Mouse (Mus musculus): ENCODE results near the gene Lrig2.
"Not testable (repeated sequence)": the region's sequence is repeated elsewhere in the genome, so short reads cannot be mapped to it uniquely, and the experiment has no call there.

The Lrig2 gene

GRCm38 (mm10) chr3:104432651-104433050 is 79.1 kb downstream of the Lrig2 start:
- DNase-seq (ENCODE audit: low spot score in 2 of 2): no peak

- no peak for DNase-seq (ENCODE audit: low spot score in 2 of 2)
Observed at GRCm38 (mm10) chr3:104431848-104432159, 79.9 kb downstream of the Lrig2 start.

DNA sequence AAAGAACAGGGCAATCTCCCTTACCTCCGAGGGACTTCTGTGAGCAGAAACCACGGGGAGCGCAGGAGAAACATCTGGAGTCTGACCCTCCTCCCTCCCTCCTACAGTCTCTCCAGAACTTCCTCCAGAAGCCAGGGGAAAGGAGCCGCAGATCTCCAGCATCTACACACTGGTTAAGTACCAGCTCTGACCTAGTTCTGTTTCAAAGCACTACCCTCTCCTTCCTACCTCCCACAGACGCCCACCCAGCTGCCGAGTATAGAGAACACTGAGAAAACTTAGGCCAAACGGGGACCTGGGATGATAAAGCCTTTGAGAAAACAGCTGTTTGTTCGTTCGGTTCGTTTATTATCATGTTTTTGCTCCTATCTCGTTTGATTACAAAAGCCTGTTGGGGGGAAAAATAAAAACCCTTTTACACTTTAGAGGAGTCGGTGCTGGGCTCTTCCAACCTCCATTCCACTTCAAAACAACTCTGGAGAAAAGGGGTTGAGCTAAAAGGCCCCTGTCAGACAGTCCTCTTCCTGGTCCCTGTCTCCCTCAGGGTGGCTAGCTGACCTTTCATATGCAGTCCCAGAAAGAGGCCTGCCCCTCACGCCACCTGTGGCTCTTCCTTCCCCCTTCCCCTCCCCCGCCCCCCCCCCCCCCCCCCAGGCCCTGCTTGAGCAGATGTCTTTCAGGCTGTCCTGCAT is 80.4 kb downstream of the Lrig2 start:
- DNase-seq (ENCODE audit: low spot score in 2 of 2): peak in 1 of 2 experiments; percentile 29

DNA sequence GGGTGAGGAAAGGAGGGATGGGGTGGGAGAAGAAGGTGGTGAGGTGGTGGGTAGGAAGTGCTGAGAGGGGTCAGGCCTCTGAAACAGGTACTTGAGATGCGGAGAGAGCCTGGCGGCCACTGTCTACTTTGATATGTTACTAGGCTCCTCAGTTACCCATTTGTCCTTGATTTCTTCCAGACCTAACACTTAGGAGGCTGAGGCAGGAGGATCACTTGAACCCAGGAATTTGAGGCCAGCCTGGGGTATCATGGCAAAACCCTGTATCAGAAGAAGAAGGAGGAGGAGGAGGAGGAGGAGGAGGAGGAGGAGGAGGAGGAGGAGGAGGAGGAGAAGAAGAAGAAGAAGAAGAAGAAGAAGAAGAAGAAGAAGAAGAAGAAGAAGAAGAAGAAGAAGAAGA is 84.4 kb downstream of the Lrig2 start:
- not testable (repeated sequence) for DNase-seq (ENCODE audit: low spot score in 2 of 2)

- no peak for DNase-seq (ENCODE audit: low spot score in 2 of 2)
Observed at GRCm38 (mm10) chr3:104424346-104424745, 87.4 kb downstream of the Lrig2 start.

DNA sequence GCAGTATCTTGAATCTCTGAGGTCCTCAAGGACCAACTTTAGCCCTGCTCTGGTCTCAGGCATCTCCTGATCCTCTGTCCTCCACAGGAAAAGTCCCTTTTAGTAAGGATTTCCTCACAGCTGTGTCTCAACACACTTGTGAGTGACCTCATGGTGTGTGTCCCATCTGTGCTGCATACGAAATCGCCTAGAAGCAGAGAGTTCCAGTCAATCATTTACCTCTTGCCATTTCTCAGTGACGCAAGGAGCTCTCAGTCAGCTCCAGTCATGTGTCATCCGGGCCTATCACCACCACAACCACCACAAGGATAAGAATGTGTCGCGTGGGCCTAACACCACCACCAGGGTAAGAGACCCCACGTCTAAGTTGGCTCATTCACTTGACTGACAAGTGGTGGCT is 90.8 kb downstream of the Lrig2 start:
- no peak for DNase-seq (ENCODE audit: low spot score in 2 of 2)

DNA sequence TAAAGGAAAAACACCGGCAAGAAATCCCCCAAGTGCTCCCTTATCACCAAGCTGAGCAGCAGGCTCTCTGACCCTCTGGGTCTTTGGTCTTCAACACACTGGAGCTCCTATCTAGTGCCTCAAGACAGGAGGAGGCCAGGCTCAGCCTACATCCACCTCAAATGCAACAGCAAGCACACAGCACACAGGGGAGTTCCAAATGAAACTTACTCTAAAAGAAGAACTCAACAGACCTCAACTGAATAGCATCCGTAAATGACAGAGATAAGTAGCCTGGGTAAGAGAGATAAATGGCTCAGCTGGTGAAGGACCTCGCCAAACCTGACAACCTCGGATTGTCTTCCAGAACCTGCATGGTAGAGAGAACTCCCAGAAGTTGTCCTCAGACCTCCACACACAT is 91.7 kb downstream of the Lrig2 start:
- no peak for DNase-seq (ENCODE audit: low spot score in 2 of 2)

DNA sequence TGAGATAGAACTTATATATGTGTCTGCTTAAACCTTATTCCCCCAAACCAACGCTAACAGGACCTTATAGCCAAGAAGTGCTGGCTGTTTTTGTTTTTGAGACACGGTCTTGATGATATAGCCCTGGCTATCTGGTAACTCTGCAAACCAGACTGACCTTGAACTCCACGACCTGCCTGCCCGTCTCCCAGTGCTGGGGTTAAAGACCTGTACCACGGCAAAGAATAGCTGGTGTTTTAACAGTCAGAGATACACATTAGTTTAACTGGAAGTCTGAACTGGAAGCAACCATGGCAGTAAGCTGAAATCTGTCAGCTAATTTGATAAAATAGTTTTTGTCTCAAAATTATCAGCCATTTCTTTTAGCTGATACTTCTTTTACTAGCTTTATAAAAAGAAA is 94.9 kb downstream of the Lrig2 start:
- DNase-seq (ENCODE audit: low spot score in 2 of 2): no peak

DNA sequence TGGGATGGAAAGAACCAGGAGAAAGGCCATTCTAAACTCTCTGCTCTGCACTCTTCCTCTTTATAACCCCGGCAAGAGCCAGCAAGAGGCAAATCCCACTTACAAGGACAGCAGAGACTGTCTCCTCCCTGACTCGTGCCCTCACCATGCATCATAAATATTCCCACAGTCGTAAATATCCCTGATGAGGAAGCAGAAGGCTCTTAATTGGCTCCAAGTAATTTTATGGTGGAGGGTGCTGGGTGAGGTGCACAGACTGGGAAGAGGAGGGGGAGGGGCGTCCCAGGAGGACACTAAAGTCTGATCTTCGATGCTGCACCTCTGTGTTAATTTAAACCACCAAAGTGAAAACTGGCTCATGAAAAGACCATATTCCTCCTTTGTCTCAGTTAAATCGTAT is 99.2 kb downstream of the Lrig2 start:
- DNase-seq (ENCODE audit: low spot score in 2 of 2): no peak

GRCm38 (mm10) chr3:104407506-104407905 is 104.2 kb downstream of the Lrig2 start:
- DNase-seq (ENCODE audit: low spot score in 2 of 2): no peak

DNA sequence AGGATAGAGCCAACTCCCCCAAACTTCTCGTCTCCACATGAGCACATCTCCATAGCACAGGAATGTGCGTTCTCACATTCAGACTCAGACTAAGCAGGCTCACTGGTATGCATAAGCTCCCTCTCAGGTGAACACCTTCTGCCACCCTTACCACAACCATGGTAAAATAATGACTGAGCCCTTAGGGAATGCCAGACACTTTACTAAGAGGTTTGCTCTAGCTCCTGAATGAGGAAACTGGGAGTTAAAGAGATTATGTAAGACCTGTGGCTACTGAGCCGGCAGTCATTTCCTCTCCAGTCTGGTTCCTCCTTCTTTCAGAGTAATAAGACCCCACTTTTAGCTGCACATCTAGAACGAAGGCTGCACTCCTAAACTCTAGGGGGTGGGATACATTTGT is 108.1 kb downstream of the Lrig2 start:
- DNase-seq (ENCODE audit: low spot score in 2 of 2): no peak

DNA sequence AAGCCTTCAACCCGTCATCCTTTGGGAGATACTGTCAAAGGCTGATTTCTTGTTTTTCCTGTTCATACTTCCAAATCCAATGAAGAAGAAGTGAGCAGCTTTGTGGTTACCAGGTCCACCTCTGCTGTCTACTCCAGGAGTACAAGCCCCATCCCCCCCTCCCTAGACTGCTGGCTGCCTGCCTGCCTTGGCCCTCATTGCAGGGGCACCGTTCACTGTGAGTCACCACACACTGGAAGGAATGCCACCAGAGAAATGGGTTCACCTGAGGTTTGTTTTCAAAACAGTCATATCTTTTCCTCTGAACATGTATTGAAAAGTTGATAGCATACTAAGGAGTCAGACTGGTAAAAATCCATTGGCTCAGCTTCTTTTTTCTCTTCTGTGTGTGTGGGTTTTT is 110.5 kb downstream of the Lrig2 start:
- DNase-seq (ENCODE audit: low spot score in 2 of 2): no peak

DNA sequence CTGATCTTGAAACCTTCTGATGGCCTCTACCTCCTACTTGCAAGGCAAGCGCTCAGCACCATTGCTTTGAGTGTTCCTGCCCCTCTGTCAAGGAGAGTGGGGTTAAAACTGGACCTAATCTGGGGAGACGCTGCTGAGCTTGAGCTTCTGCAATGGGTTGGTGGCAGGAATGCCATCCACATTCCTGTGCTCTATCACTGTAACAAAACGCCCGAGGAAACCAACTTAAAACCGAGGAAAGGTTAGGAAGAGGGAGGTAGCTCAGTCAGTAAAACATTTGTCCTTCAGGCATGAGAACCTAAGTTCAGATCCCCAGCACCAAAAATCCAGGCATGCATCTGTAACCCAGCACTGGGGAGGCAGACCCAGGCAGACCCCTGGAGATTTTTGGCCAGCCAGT is 111.6 kb downstream of the Lrig2 start:
- DNase-seq (ENCODE audit: low spot score in 2 of 2): no peak

GRCm38 (mm10) chr3:104399296-104400045 is 112.2 kb downstream of the Lrig2 start:
- DNase-seq (ENCODE audit: low spot score in 2 of 2): no peak

DNA sequence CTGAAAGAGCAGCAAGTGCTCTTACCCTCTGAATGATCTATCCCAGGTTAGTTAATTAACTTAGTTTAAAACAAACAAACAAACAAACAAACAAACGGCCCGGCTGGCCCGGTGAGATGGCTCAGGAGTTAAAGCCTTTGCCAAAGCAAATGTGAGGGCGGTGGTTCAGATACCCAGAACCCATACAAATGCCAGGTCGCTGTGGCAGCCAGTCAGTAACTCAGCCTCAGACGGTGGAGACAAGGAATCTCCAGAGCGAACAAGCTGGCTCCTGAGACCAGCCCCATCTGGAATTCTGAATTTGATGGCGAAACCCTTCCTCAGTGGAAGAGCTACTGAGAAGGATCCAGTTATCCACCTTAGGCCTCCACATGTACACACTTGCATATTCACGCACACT is 114.4 kb downstream of the Lrig2 start:
- no peak for DNase-seq (ENCODE audit: low spot score in 2 of 2)

- DNase-seq (ENCODE audit: low spot score in 2 of 2): no peak
Observed at GRCm38 (mm10) chr3:104396736-104397081, 115.0 kb downstream of the Lrig2 start.

GRCm38 (mm10) chr3:104396067-104396735 is 115.5 kb downstream of the Lrig2 start:
- no peak for DNase-seq (ENCODE audit: low spot score in 2 of 2)

DNA sequence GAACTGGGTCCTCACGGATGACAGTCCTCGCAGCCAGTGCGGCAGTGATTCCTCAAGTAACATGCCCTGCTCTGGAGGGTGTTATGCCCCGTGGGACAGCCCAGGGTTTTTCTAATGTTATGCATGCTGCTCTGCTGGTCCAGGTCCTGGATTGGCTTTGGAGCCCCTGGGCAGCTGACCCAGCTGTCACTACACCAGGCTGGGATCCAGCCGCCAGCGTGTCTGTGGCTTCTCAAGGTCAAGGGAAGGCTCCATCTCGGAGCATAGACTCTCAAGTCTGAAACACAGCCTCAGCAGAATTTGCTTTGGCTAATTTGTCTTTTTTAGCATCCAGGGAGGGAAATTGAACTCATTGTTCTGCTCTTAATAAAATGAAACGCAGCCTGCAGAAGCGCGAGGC is 121.6 kb downstream of the Lrig2 start:
- no peak for DNase-seq (ENCODE audit: low spot score in 2 of 2)

DNA sequence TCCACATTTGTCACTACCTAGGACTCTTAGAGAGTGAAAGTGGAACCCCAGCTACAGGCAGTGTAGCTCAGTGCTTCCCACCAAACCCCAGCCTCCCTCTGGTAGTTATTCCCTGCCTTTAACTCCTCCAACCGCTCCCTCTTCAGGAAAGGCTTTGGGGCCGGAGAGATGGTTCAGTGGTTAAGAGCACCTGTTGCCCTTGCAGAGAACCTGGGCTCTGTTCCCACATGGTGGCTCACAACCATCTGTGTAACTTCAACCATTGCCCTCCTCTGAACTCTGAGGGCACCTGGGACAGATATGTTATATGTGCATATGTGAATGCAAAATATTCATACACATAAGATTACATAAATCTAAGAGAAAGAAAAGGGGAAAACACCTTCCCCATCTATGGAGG is 122.3 kb downstream of the Lrig2 start:
- no peak for DNase-seq (ENCODE audit: low spot score in 2 of 2)

- DNase-seq (ENCODE audit: low spot score in 2 of 2): peak in 1 of 2 experiments; percentile 15
Observed at GRCm38 (mm10) chr3:104385587-104385986, 126.1 kb downstream of the Lrig2 start.

- no peak for DNase-seq (ENCODE audit: low spot score in 2 of 2)
Observed at GRCm38 (mm10) chr3:104383681-104384341, 127.9 kb downstream of the Lrig2 start.

DNA sequence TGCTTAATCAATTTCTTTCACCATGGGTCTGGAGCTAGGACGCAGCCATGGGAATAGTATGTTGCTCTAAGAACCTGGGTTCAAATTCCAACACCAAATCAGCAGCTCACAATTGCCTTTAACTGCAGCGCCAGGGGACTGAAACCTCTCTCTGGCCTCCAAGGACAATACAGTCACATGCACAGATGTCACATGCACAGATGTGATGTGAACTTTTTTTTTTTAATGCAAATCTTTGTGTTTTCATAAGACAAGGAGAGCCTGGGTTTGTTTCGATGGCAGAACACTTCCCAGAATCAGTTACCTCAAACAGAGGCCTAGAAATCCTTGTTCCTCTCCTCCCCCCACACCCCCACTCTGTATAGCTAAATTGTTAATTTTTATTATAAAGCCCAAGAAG is 133.5 kb downstream of the Lrig2 start:
- no peak for DNase-seq (ENCODE audit: low spot score in 2 of 2)

DNA sequence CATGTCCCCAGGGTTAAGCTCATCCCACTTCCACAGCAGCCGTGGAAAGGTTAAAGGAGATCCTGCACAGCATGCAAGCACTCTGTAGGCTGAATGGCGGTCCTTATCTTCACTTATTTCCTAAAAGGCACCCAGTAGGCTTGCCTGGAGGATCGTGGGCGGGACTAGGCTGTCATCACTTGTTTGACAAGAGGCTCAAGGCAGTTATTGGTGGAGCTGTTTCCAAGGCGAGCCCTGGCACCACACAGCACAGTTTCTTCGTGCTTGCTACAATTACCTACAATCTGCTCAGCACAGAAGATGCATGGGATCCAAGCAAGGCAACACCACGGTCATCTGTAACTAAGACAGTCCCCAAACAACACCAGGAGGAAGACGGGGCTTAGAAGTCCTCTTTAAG is 137.8 kb downstream of the Lrig2 start:
- DNase-seq (ENCODE audit: low spot score in 2 of 2): no peak

Data from frontal cortex, postnatal 25 days (tissue).